Mouse (Mus musculus): ENCODE data around the gene Olfr1387.
"Not testable (repeated sequence)": the region's sequence is repeated elsewhere in the genome, so short reads cannot be mapped to it uniquely, and the experiment has no call there.

Gene Olfr1387

DNA sequence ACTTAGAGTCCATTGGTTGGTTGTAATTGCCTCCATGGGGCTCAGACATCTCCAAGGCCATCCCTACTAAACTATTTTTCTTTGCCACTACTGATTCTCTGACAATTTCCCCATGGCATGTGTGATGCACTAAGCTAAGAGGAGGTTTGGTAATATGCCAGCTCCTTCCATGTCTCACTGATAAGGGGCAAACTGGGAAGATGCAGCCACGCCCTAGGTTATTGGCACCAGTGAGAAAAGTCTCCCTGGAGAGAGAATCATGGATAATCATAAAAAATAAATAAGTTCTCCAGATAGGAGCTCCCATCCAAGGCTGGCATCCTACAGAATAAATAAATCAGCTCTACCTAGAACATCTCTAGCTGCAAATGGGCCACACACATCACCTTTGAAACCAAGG lies at the start of gene Olfr1387:
Olfr1387 (plus strand) TSS at position 301 of the 400 bp plus-strand sequence.
- CTCF ChIA-PET = no interaction called here

DNA sequence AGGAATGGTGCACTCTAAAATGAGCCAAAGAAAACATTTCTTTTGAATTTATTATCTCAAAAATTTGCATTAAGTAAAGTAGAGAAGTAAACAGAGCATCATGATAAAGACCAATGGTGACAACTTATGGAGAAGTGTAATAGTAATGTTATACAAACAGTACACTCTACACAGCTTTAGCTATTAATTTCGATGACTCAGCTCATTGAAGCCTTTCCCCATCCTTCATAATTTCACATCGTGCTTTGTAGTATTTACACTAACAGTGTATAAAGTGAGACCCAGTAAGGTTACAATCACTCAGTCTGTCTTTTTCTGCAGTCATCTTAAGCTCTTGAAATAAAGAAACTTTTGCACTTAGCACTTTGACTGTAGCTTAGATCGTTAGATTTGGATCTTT lies 48.4 kb upstream of the Olfr1387 start:
- CTCF ChIA-PET = no interaction called here

DNA sequence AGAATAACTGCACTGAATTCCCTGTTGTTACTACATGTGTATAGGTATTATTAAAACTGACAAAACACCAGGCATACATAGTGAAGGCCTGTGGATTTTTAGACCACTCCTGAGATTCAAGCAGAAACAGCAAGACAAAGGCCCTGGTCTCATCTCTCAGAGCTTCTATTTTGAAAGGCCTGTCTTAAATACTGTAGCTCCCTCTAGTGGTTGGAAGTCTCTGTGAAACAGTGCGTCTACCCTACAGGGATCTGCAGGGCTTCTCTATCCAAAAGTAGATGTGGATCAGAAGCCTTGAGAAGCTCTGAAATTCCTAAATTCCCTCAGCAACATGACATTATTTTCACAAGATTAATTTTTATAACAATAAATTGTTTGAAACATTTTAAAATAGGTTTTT lies 44.6 kb upstream of the Olfr1387 start:
- CTCF ChIA-PET = no interaction called here

DNA sequence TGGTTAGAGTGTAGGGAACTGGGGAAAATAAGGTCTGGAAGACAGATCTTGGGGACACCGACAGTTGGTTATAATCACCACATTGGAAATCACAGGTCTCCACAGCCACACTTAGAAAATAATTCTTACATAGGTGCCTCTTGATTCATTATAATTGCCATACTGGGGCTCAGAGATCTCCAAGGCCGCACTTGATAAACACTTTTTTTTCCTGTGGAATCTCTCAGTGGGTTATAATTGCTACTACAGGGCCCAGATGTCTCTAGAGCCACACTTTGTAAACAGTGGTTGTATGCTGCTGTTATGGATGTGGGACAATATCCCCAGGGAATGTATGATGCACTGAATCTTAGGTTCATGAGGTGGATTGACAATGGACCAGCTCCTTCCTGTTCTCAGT lies 32.4 kb upstream of the Olfr1387 start, which contains the start of gene Olfr1389:
Olfr1389 (plus strand) TSS at position 301 of the 400 bp plus-strand sequence.
- CTCF ChIA-PET = no interaction called here

DNA sequence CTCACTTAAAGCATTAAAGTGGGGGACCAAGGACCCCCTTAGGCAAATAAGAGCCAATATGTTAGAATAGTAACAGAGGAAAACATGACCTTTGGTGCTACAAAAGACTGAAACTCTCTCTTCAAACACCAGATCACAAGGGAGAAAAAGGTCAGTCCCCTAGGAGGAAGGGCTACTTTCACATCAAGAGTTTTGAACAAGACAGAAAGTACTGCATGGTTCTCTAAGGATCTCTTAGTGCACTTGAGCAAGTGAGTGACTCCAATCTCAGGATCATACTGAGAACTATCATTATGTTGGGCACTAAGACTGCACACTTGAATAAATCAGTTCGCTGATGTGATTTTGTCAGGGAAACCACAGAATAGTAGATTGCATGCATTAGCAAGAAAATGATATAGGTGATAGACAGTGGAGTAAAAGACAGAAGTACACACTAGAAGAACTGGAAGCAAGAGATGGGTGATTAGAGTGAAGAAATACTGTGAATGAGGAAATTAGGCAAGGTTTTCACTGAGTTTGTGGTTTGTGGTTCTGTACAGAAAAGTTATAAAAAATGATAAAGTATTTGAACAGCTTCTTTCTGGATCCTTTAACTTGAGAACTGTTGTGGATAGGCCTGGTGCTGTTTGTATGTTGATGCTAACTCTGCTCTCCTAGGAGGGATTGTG lies 29.8 kb upstream of the Olfr1387 start:
- CTCF ChIA-PET = no interaction called here

DNA sequence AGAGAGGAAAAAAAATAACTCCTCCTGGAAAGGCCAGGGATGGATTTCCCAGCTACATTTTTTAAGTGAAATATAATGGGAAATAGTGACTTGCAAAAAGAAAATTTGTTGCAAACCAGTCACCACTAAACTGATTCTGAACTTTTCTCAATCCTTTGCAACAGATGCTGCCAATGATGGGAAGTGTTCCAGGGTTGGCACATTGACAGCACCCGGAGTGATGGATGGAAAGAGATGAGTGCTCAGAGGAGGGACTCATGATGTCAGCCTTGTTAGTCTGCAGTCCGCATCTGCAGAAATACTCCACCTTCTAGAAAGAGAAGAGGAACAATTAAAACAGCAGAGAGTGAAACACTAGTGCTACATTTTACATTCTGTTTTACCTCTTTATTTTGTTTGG lies 25.5 kb upstream of the Olfr1387 start:
- CTCF ChIA-PET = no interaction called here

DNA sequence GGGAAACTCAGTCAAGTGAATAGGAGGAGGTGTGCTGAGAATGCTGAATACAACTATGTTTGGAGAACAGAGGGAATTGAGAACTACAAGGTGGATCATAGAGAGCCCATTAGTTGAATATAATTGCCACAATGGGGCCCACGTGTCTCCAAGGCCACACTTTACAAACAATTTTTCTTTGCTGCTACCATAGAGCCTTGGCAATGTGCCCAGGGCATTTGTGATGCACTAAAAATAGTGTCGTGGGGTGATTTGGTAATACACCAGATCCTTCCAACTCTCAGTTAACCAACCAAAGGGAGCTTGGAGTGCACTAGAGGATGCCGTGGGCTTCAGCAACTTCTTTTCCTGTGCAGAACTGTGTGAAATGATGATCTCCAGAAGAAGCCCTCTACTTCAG lies 18.7 kb upstream of the Olfr1387 start, which contains the start of gene Olfr1388:
Olfr1388 (plus strand) TSS at position 214 of the 400 bp plus-strand sequence.
- CTCF ChIA-PET = no interaction called here

DNA sequence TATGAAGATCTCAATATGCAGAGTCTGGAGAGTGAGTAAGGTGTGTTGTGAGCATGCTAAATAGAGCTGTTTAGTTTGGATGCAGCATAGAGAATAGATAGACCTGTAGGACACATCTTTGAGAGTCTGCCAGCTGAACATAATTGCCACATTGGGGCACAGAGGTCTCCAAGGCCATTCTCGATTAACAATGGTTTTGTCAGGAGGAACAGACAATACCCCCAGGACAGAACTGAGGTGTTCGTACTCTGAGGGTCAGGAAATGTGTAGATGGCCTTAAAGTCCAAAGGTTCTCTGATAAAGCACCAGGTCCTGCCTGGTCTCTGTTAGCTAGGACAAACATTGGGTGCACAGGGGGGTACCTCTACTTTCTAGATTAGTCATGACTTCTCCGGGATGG lies 9.6 kb downstream of the Olfr1387 start, which contains the start of gene Olfr1386:
Olfr1386 (plus strand) TSS at position 301 of the 400 bp plus-strand sequence.
- CTCF ChIA-PET = not testable (repeated sequence)

DNA sequence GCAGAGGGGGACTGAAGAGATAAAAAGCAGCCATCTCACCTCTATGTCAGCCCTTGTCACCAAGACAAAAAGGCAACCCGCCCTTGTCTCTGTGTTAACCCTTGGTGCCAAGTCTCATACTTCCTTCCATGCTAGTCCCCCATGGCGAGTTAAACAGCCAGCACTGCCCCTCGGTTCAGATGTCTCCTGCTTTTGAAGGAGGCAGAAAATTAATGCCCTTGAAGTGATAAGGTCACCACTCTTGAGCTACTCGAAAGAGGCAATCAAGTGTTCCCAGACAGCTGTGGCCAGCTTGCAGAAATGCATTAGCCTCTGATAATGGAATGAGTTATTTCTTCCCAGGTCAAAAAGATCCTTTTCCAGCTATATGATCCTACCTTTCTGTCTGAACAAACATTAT lies 30.8 kb downstream of the Olfr1387 start:
- CTCF ChIA-PET = no interaction called here

DNA sequence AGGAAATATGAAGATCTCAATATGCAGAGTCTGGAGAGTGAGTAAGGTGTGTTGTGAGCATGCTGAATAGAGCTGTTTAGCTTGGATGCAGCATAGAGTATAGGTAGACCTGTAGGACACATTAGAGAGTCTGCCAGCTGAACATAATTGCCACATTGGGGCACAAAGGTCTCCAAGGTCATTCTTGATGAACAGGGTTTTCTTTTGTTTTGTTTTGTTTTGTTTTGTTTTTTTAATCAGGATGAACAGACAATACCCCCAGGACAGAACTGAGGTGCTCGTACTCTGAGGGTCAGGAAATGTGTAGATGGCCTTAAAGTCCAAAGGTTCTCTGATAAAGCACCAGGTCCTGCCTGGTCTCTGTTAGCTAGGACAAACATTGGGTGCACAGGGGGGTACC lies 33.6 kb downstream of the Olfr1387 start, which contains the start of gene Olfr1385:
Olfr1385 (plus strand) TSS at position 301 of the 400 bp plus-strand sequence.
- CTCF ChIA-PET = not testable (repeated sequence)

Measured in spleen, embryonic (tissue).